Mouse (Mus musculus) cerebellum, adult 18-20 months (tissue): ENCODE results near the gene Tuba1c.
"Not testable (repeated sequence)": the region's sequence is repeated elsewhere in the genome, so short reads cannot be mapped to it uniquely, and the experiment has no call there.

Experiments
- DNase-seq, 2 experiments: peaks; one replicate each; pipeline ENCODE4 v3.0.0; 2021

Gene Tuba1c

GRCm38 (mm10) chr15:99032041-99032725, 2.5 kb downstream of the Tuba1c start:
- no peak for DNase-seq

GRCm38 (mm10) chr15:99032726-99033250, 3.1 kb downstream of the Tuba1c start:
- DNase-seq = no peak

- DNase-seq = no peak
These were observed 4.0 kb downstream of the Tuba1c start for GRCm38 (mm10) chr15:99033498-99034270.

- no peak for DNase-seq
These were observed 5.7 kb downstream of the Tuba1c start for GRCm38 (mm10) chr15:99035431-99035830.

GRCm38 (mm10) chr15:99036249-99036905, 6.7 kb downstream of the Tuba1c start:
- DNase-seq = no peak

GRCm38 (mm10) chr15:99038025-99038424, 8.3 kb downstream of the Tuba1c start:
- DNase-seq = no peak

- DNase-seq = no peak
These were observed 9.1 kb downstream of the Tuba1c start for GRCm38 (mm10) chr15:99038797-99039196.

- DNase-seq = no peak
These were observed 9.6 kb downstream of the Tuba1c start for GRCm38 (mm10) chr15:99039306-99039705.

GRCm38 (mm10) chr15:99039996-99040919, 10.6 kb downstream of the Tuba1c start:
- DNase-seq = no peak

GRCm38 (mm10) chr15:99040920-99041856, 11.5 kb downstream of the Tuba1c start:
- DNase-seq = no peak

GRCm38 (mm10) chr15:99042334-99042733, 12.6 kb downstream of the Tuba1c start:
- DNase-seq = no peak

- DNase-seq = no peak
These were observed 15.2 kb downstream of the Tuba1c start for GRCm38 (mm10) chr15:99044854-99045253.

GRCm38 (mm10) chr15:99045734-99046133, 16.0 kb downstream of the Tuba1c start:
- DNase-seq = not testable (repeated sequence)

GRCm38 (mm10) chr15:99049473-99050253, 20.0 kb downstream of the Tuba1c start:
- DNase-seq = peak; percentile 61 to 69

GRCm38 (mm10) chr15:99053373-99053772, 23.7 kb downstream of the Tuba1c start:
- DNase-seq = no peak

- no peak for DNase-seq
These were observed 25.3 kb downstream of the Tuba1c start, which contains the start of gene Prph for GRCm38 (mm10) chr15:99055040-99055439. Gene Prph, plus strand, starts transcription at chr15:99055174.

GRCm38 (mm10) chr15:99055511-99055961, 25.8 kb downstream of the Tuba1c start:
- peak; percentile 26 to 53 for DNase-seq

GRCm38 (mm10) chr15:99056332-99056731, 26.6 kb downstream of the Tuba1c start:
- peak; percentile 31 to 39 for DNase-seq

GRCm38 (mm10) chr15:99065557-99066165, 36.0 kb downstream of the Tuba1c start:
- DNase-seq = no peak

- DNase-seq = no peak
These were observed 42.3 kb downstream of the Tuba1c start for GRCm38 (mm10) chr15:99071988-99072387.
